Mouse (Mus musculus): ENCODE results near the gene Fam214a. TPM values are rescaled to one million over a fixed set of nuclear protein-coding genes. Genes with fewer than 3 reads are reported as not detected.

The Fam214a gene
- polyA plus RNA-seq, 1 experiment from 2014 or later: 20.5 TPM

GRCm38 (mm10) chr9:75070457-75071028 is 117.9 kb downstream of the Fam214a start, which contains the start of gene Myo5a:
TSS of gene Myo5a (plus strand) at chr9:75071015.
- Histone ChIP-seq H3K27me3 (replicated peaks; ENCODE audit: control insufficient read depth, insufficient read depth, low read length) (no peaks in the 10 kb centered on the region), H3K4me2 (ENCODE audit: low read length) (peak within 1 kb of the TSS; percentile 69), H3K9me3 (ENCODE audit: control insufficient read depth, low read length) (no peaks in the 10 kb centered on the region), H3K36me3 (ENCODE audit: control insufficient read depth, insufficient read depth, low read length) (no peaks in the 10 kb centered on the region), H3K27ac (ENCODE audit: low read depth, low read length) (peak within 1 kb of the TSS; percentile 97), H3K9ac (ENCODE audit: low read depth, low read length) (peak within 1 kb of the TSS; percentile 96), H3K4me3 (ENCODE audit: low read length) (peak within 1 kb of the TSS; percentile 76), H3K4me1 (ENCODE audit: control insufficient read depth, insufficient read depth, low read depth, low read length) (peaks cover 12% of the 10 kb centered on the region)
- no peak; the same call in 1 of the 2 replicates for ATAC-seq
- WGBS: 20% methylated on average over 23 of the region's 23 CpGs

DNA sequence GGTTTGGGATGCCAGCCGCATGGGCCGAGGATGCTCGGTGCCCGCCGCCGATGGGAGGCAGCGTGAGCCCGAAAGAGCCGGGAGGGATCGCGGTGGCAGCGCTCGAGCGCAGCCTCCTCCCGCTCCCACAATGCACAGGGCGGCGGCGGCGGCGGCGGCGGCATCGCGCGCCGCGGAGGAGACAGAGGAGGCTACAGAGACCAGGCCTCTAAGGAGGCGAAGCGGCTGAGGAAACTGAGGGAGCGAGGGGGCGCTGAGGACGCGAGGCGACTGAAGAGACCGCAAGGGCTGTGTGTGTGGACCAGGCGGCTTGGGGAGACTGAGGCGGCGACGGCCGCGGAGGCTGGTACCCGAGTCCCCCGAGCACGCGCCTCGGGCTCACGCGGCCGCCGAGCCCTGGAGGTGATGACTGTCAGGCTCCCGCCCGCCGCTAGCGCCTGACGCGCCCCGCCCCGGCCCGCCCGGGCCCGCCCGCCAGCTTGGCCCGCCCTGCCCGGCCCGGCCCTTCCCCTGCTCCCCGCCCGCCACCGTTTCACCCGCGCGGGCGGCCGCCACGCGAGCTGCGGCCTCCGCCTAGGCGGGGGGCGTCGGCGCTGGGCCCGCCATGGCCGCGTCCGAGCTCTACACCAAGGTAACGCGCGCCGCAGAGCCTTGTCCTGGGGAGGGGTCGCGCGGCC is 118.5 kb downstream of the Fam214a start:
- peak; percentile 96 for ATAC-seq
- peak overlapping the region; percentile 97 for H3K27ac ChIP-seq (ENCODE audit: low read depth, low read length)
- H3K9ac ChIP-seq (ENCODE audit: low read depth, low read length): peak overlapping the region; percentile 96
- H3K9me3 ChIP-seq (ENCODE audit: control insufficient read depth, low read length): no peaks in the 10 kb centered on the region
- H3K4me1 ChIP-seq (ENCODE audit: control insufficient read depth, insufficient read depth, low read depth, low read length): peaks cover 12% of the 10 kb centered on the region
- under 1% methylated on average over 39 of the region's 92 CpGs for WGBS
- H3K36me3 ChIP-seq (ENCODE audit: control insufficient read depth, insufficient read depth, low read length): no peaks in the 10 kb centered on the region
- H3K4me2 ChIP-seq (ENCODE audit: low read length): peak overlapping the region; percentile 69
- H3K4me3 ChIP-seq (ENCODE audit: low read length): peak overlapping the region; percentile 76
- no peaks in the 10 kb centered on the region for H3K27me3 ChIP-seq (replicated peaks; ENCODE audit: control insufficient read depth, insufficient read depth, low read length)

DNA sequence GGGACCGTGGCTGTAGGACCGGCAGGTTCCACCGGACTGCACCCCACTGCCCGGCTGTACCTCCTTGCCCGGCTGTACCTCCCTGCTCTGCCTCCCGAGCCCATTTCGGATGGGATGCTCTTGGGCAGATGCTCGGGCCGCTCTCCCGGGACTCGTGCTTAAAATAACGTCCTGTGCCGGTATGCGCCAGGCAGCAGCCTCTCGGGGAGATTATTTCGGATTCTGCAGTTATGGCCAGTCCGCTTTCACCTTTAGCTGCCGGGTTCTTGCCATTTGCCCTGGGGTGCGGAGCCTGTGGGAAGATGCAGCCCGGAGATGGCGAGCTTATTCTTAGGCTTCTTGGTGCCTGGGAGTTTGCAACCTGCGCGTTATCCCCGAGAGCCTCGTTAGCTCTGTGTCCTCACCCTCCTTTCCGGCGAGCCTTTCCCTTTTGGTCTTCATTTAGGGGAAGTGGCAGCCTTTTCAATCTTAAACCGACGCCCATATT is 119.1 kb downstream of the Fam214a start:
- Histone ChIP-seq H3K4me2 (ENCODE audit: low read length) (peak overlapping the region; percentile 69), H3K36me3 (ENCODE audit: control insufficient read depth, insufficient read depth, low read length) (no peaks in the 10 kb centered on the region), H3K27me3 (replicated peaks; ENCODE audit: control insufficient read depth, insufficient read depth, low read length) (no peaks in the 10 kb centered on the region), H3K9me3 (ENCODE audit: control insufficient read depth, low read length) (no peaks in the 10 kb centered on the region), H3K9ac (ENCODE audit: low read depth, low read length) (peak overlapping the region; percentile 96), H3K4me3 (ENCODE audit: low read length) (peak overlapping the region; percentile 76), H3K27ac (ENCODE audit: low read depth, low read length) (peak overlapping the region; percentile 97), H3K4me1 (ENCODE audit: control insufficient read depth, insufficient read depth, low read depth, low read length) (peaks cover 12% of the 10 kb centered on the region)
- under 1% methylated on average over 29 of the region's 29 CpGs for WGBS
- peak; percentile 15; the same call in 1 of the 2 replicates for ATAC-seq

DNA sequence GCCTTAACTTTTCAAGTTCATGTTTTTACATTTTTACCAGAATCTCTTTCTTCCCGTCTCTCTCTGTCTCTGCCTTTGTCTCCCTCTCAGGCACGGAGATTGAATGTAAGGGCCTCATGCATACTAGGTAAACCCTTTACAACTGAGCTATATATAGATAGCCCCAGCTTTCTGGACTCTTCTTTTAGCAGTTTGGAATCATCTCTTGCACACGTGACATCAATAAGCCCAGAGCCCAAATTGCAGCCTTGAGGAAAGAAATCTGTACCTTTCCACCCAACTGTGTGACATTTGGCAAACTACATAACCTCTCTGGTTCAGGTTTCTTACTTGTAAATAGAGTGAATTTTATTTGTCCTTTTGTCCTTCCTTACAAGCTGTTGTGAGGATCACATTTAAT is 119.7 kb downstream of the Fam214a start:
- peaks cover 12% of the 10 kb centered on the region for H3K4me1 ChIP-seq (ENCODE audit: control insufficient read depth, insufficient read depth, low read depth, low read length)
- H3K9me3 ChIP-seq (ENCODE audit: control insufficient read depth, low read length): no peaks in the 10 kb centered on the region
- H3K36me3 ChIP-seq (ENCODE audit: control insufficient read depth, insufficient read depth, low read length): no peaks in the 10 kb centered on the region
- H3K9ac ChIP-seq (ENCODE audit: low read depth, low read length): peak overlapping the region; percentile 96; the same call in 1 of the 2 replicates
- H3K27ac ChIP-seq (ENCODE audit: low read depth, low read length): no peak overlapping the region; the same call in 1 of the 2 replicates
- whole genome bisulfite sequencing: 14% methylated on average over 3 of the region's 3 CpGs
- no peaks in the 10 kb centered on the region for H3K27me3 ChIP-seq (replicated peaks; ENCODE audit: control insufficient read depth, insufficient read depth, low read length)
- H3K4me2 ChIP-seq (ENCODE audit: low read length): peak overlapping the region; percentile 69
- no peak for ATAC-seq
- H3K4me3 ChIP-seq (ENCODE audit: low read length): peak overlapping the region; percentile 76

GRCm38 (mm10) chr9:75077191-75077590 is 124.5 kb downstream of the Fam214a start:
- H3K36me3 ChIP-seq (ENCODE audit: control insufficient read depth, insufficient read depth, low read length): no peaks in the 10 kb centered on the region

More at GRCm38 (mm10) chr9:75077191-75077590, 124.5 kb downstream of the Fam214a start:
- Histone ChIP-seq H3K27me3 (replicated peaks; ENCODE audit: control insufficient read depth, insufficient read depth, low read length) (no peaks in the 10 kb centered on the region), H3K9ac (ENCODE audit: low read depth, low read length) (no peak overlapping the region), H3K27ac (ENCODE audit: low read depth, low read length) (no peak overlapping the region), H3K4me1 (ENCODE audit: control insufficient read depth, insufficient read depth, low read depth, low read length) (peaks cover 12% of the 10 kb centered on the region), H3K4me3 (ENCODE audit: low read length) (no peak overlapping the region), H3K9me3 (ENCODE audit: control insufficient read depth, low read length) (no peaks in the 10 kb centered on the region), H3K4me2 (ENCODE audit: low read length) (no peak overlapping the region)
- no peak; the same call in 1 of the 2 replicates for ATAC-seq

Other genes starting within 250 kb of the Fam214a start
- gene Onecut1, start 91.0 kb upstream of the Fam214a start, polyA plus RNA-seq (2015; fragmentation: Nextera tagmentation; extraction: Ambion mirVana): 3.4 and 4.6 TPM in 2 replicates
- gene Arpp19, start 84.7 kb downstream of the Fam214a start, polyA plus RNA-seq (2015; fragmentation: Nextera tagmentation; extraction: Ambion mirVana): 197 and 208 TPM in 2 replicates
- gene Myo5a, start 118.1 kb downstream of the Fam214a start, polyA plus RNA-seq (2015; fragmentation: Nextera tagmentation; extraction: Ambion mirVana): 23.6 and 26.8 TPM in 2 replicates